Mouse (Mus musculus): ENCODE measurements around the gene Ufsp1. TPM values are rescaled to one million over a fixed set of nuclear protein-coding genes. Genes with fewer than 3 reads are reported as not detected.

The Ufsp1 gene
- total and polyA plus RNA-seq, 3 experiments: 9.6 to 29.8 (median 15.3) TPM

GRCm38 (mm10) chr5:137334317-137334716 lies 39.9 kb downstream of the Ufsp1 start:
- DNase-seq: no peak

DNA sequence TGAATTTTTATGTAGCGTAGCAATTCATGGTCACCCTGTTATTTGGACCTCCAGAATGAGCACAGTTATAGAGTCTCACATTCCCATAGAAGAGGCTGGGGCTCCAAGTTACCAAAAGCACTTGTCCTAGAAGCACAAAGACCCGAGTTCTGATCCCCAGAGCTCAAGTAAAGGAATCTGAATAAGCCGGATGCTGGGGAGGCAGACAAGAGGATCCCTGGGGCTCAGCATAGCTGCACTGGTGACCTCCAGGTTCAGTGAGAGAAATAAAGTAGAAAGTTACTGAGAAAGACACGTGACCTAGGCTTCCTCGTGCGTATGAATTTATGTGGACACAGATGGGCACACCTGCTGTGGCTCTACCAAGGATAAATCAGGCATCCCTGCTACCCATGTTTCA lies 40.6 kb downstream of the Ufsp1 start:
- no peak for DNase-seq

GRCm38 (mm10) chr5:137337190-137337589 lies 42.8 kb downstream of the Ufsp1 start:
- DNase-seq: no peak

GRCm38 (mm10) chr5:137338256-137338655 lies 43.8 kb downstream of the Ufsp1 start:
- DNase-seq: peak; percentile 95

DNA sequence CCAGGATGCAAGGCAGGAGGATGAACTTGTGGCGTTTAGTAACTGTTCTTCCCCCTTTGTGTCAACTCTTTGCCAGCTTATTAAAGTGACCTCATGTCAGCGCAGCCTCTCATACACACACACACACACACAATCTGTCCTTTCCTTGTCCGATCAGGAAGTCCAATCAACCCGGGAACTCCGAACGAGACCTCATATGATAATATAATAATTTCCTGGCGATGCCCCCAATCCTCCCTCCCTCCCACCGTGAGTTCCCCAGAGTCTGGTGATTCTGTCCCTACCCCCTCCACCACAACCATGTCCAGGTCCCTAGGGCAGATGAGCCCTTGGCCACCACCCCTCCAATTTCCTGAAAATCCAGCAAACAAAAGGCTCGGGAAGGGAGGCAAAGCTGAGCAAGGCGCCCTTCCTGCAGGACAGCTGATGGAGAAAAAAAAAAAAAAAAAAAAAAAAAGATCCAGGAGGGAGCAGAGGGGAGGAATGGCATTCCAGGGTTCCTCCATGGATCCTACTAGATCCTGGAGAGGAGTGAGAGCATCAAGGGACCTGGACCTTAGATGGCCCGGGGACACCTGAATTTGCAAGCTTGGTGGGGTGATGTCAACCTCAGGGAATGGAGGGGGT lies 44.3 kb downstream of the Ufsp1 start:
- peak; percentile 68 for DNase-seq

- DNase-seq: peak; percentile 67
These were observed 45.0 kb downstream of the Ufsp1 start for GRCm38 (mm10) chr5:137339290-137339979.

DNA sequence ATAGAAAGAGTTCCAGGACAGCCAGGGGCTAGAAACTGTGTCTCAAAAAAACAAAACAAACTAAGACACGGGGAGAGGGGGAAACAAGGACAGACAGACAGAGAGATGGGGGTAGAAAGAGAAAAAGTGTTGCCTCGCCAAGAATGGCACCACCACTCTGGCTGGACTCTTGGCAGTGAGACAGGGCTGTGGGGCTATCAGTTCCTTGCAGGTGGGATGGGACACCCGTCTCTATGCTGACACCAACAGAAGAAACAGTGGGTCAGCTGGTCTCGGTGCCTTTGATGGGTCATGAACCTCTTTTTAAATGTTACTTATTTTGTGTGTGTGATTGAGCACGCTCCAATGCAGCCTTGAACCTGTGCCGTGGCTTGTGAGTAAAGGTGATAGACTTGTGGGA lies 45.8 kb downstream of the Ufsp1 start:
- DNase-seq: no peak

DNA sequence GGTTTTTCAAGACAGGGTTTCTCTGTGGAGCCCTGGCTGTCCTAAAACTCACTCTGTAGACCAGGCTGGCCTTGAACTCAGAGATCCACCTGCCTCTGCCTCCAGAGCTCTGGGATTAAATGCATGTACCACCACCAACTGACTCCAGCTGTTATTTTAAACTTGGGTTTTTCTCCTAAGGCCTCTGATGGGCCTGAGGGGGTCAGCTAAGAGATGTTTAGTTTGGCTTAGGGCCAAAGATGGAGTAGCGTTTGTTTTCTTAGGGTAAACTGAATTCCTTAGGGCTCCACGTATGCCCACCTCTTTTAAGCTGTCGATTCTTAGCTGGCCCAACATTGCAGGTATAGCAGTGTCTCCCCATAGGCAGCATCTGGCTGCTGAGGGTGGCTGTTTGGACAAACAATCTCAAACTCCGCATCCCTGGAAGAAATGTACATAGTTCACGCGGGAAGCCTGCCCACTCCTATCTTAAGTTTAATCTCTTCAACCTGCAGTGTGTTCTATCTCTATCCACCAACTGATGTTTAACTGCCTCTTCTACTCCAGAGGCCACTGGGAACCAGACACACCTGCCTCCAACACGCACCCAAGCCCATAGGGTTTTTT lies 48.1 kb downstream of the Ufsp1 start:
- DNase-seq: no peak

GRCm38 (mm10) chr5:137343412-137343811 lies 49.0 kb downstream of the Ufsp1 start:
- no peak for DNase-seq

GRCm38 (mm10) chr5:137343869-137344268 lies 49.4 kb downstream of the Ufsp1 start:
- no peak for DNase-seq

Small RNA genes lying within 50 kb of the gene (microRNA-seq; reads per million reads assigned to microRNA genes)
- gene Mir7036 (0.41 to 0.88 reads per million in 2 experiments), gene Mir8116 (0 to 0.22 reads per million in 2 experiments)

Other genes starting within 250 kb of the Ufsp1 start
- 100 to 1,000 TPM in 1 of 2 experiments, 10 to 100 TPM in 1; 75.4 to 114 TPM for gene Ap1s1, start 248.5 kb upstream of the Ufsp1 start, total RNA-seq (2021)
- 46.5 and 56.7 TPM in 2 replicates for gene Ap1s1, start 248.5 kb upstream of the Ufsp1 start, polyA plus RNA-seq (2012; rRNA removed)
- gene Serpine1, start 222.4 kb upstream of the Ufsp1 start, total RNA-seq (2021): 1 to 10 TPM; 3.9 to 5.3 TPM
- 1.3 and 2.1 TPM in 2 replicates for gene Serpine1, start 222.4 kb upstream of the Ufsp1 start, polyA plus RNA-seq (2012; rRNA removed)
- 10 to 100 TPM; 37.1 to 47.0 TPM for gene Trim56, start 178.4 kb upstream of the Ufsp1 start, total RNA-seq (2021)
- 13.3 and 19.6 TPM in 2 replicates for gene Trim56, start 178.4 kb upstream of the Ufsp1 start, polyA plus RNA-seq (2012; rRNA removed)
- gene Muc3, start 145.3 kb upstream of the Ufsp1 start, total RNA-seq (2021): not detected
- gene Muc3, start 145.3 kb upstream of the Ufsp1 start, polyA plus RNA-seq (2012; rRNA removed): not detected in 2 replicates
- gene Muc3a, start 82.2 kb upstream of the Ufsp1 start, total RNA-seq (2021): under 1 TPM in 1 of 2 experiments, not detected in 1; 0.14 TPM
- gene Muc3a, start 82.2 kb upstream of the Ufsp1 start, polyA plus RNA-seq (2012; rRNA removed): 0.30 and 0.63 TPM in 2 replicates
- gene Ache, start 7.1 kb upstream of the Ufsp1 start, total RNA-seq (2021): 10 to 100 TPM in 1 of 2 experiments, 1 to 10 TPM in 1; 5.8 to 12.0 TPM
- 11.0 and 18.0 TPM in 2 replicates for gene Ache, start 7.1 kb upstream of the Ufsp1 start, polyA plus RNA-seq (2012; rRNA removed)
- 100 to 1,000 TPM; 135 to 172 TPM for gene Srrt, start 13.0 kb downstream of the Ufsp1 start, total RNA-seq (2021)
- gene Srrt, start 13.0 kb downstream of the Ufsp1 start, polyA plus RNA-seq (2012; rRNA removed): 138 and 150 TPM in 2 replicates
- gene Trip6, start 19.8 kb downstream of the Ufsp1 start, total RNA-seq (2021): 10 to 100 TPM; 28.3 to 41.4 TPM
- 108 TPM in 2 replicates for gene Trip6, start 19.8 kb downstream of the Ufsp1 start, polyA plus RNA-seq (2012; rRNA removed)
- gene Slc12a9, start 39.0 kb downstream of the Ufsp1 start, total RNA-seq (2021): 10 to 100 TPM in 1 of 2 experiments, 1 to 10 TPM in 1; 7.3 to 12.4 TPM
- gene Slc12a9, start 39.0 kb downstream of the Ufsp1 start, polyA plus RNA-seq (2012; rRNA removed): 30.4 and 33.0 TPM in 2 replicates
- 10 to 100 TPM; 44.3 to 68.9 TPM for gene Ephb4, start 55.5 kb downstream of the Ufsp1 start, total RNA-seq (2021)
- 54.6 and 59.9 TPM in 2 replicates for gene Ephb4, start 55.5 kb downstream of the Ufsp1 start, polyA plus RNA-seq (2012; rRNA removed)
- gene Zan, start 182.4 kb downstream of the Ufsp1 start, total RNA-seq (2021): not detected
- 0.01 TPM in 2 replicates for gene Zan, start 182.4 kb downstream of the Ufsp1 start, polyA plus RNA-seq (2012; rRNA removed)
- 10 to 100 TPM; 23.0 to 31.7 TPM for gene Pop7, start 207.9 kb downstream of the Ufsp1 start, total RNA-seq (2021)
- 46.9 and 48.7 TPM in 2 replicates for gene Pop7, start 207.9 kb downstream of the Ufsp1 start, polyA plus RNA-seq (2012; rRNA removed)
- gene Gigyf1, start 223.9 kb downstream of the Ufsp1 start, total RNA-seq (2021): 10 to 100 TPM; 25.4 to 31.0 TPM
- gene Gigyf1, start 223.9 kb downstream of the Ufsp1 start, polyA plus RNA-seq (2012; rRNA removed): 37.1 and 38.0 TPM in 2 replicates
- not detected for gene Epo, start 238.6 kb downstream of the Ufsp1 start, total RNA-seq (2021)
- not detected in 2 replicates for gene Epo, start 238.6 kb downstream of the Ufsp1 start, polyA plus RNA-seq (2012; rRNA removed)
- 100 to 1,000 TPM; 553 to 611 TPM for gene Gnb2, start 238.9 kb downstream of the Ufsp1 start, total RNA-seq (2021)
- gene Gnb2, start 238.9 kb downstream of the Ufsp1 start, polyA plus RNA-seq (2012; rRNA removed): 1,578 and 1,712 TPM in 2 replicates

Data from adrenal gland, adult 2 months (tissue).